Mouse (Mus musculus): ENCODE measurements around the gene Gdpd3. TPM values are rescaled to one million over a fixed set of nuclear protein-coding genes. Genes with fewer than 3 reads are reported as not detected.

The Gdpd3 gene
- total RNA-seq, 4 experiments from 2014 or later: 1.4 to 3.3 (median 2.3) TPM

DNA sequence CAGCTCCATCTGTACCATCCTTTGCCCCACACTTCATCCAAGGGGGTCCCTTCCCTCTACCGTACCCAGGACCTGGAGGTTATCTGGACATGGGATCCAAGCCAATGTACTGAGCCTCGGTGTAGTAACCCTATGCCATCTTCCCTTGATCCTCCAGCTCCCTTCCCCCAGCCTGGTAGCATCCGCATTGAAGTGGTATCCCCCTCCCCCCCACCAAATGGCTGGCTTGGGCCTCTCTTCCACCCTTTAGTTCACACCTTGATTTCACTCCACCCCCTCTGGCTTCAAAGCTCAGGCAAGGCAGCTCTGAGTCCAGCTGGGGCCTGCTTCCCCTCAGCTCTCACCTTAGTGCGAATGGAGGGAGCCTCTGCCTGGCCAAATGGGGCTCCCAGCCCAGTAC, 18.9 kb downstream of the Gdpd3 start:
- no peak for DNase-seq (ENCODE audit: low spot score in 2 of 2)

DNA sequence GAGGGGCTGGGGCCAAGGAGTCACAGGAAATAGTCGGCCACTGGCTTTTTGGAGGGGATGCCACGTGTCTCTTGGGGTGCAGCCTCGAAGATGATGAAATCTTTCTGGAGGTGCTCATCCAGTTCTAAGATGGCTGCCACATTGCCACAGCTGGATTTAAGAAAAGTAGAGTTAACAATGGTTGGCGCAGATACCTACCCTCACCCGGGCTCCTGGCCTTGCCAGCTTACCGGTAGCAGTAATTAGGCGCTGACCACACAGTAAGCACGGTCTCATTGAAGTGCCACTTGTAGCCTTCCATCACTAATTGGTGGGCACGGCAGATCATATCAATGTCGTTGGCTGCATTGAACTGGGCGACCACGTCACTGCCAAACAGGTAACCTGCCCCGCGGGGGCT, 20.0 kb downstream of the Gdpd3 start:
- no peak for DNase-seq (ENCODE audit: low spot score in 2 of 2)

DNA sequence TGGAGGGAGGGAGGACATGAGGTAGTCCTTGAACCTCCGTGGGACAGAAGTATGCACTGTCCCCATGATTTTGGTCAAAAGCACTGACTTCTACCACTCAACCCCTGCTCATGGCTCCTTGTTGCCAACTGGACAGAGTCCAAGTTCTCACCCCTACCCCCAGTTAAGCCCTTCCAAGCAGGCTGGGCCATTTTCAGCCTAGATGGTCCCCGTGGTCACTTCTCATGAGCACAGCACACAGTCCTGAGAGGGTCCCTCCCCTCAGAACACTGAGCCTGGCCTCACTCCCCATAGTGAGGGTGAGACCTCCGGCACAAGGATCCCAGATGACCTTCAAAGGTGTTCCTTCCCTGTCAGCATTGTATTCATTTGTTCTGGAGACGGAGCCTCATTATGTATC, 23.0 kb downstream of the Gdpd3 start:
- DNase-seq (ENCODE audit: low spot score in 2 of 2): no peak

DNA sequence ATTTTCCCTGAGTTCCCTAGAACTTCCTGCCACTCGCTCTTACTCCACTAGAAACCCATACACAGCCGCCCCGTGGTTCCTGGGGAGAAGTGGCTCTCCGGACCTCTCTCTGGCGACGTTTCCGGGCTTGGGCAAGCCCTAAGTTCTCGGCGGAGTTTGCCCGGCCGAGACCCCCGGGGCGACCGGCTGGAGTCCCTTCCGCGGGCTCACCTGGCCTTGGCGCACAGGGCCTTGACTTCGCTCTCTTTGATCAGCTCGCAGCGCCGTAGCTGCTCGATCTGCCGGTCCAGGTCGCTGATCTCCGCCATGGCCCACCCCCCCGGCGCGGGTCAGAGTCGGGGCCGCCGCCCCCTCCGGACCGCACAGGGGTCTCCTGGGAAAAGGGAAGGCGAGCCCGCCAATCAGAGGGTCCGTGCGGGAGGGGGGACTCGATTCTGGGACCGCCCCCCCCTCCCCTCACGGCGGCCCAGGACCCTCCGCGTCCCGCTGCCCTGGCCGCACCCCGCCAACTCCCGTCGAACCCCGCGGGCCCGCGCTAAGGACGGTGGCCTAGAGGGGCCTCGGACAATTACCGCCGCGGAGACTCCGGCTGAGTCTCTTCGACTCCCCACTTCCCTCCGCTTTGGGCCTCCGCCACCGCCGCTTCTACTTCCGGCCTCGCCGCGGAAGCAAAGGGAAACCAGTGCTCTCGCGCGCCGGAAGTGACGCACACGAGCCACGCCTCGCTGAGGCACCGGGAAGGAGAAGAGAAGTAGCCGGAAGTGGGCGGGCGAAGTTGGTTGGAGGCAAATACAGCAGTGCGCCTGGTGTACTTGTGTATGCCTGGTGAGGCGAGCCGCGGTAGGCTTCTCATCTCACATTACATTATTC, 26.0 kb downstream of the Gdpd3 start, which contains the start of gene Ppp4c:
TSS of gene Ppp4c (minus strand) at position 646 of the 870 bp plus-strand sequence.
- peak; percentile 87 to 95 for DNase-seq (ENCODE audit: low spot score in 2 of 2)

DNA sequence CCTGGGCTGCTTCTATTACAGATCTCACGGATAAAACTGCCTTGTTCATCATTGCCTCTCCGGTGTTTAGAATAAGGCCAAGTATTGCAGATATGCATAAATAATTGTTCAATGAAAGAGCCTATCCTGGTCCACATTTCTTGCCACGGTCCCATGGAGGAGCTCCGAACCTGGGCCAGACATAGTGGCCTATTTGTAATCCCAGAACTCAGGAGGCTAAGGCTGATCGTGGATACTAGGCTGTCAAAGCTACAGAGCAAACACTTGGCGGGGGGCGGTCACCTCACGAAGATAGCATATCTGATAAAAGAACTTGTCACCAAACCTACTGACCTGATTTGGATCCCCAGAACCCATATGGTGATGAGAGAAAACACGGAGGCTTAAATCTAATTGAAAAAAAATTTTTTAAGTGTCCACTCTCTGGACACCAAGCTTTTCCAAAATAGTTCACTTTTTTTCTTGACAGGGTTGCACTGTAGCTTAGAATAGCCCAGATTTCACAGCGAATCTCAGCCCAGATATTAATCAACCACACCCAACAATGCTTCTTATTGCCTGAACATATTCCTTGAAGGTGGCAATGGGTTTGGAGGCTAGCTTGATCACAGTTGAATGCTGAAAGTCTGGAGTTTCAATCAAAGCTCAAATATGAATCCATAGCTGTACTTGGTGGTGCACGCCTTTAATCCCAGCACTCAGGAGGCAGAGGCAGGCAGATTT, 26.7 kb downstream of the Gdpd3 start:
- DNase-seq (ENCODE audit: low spot score in 2 of 2): no peak

DNA sequence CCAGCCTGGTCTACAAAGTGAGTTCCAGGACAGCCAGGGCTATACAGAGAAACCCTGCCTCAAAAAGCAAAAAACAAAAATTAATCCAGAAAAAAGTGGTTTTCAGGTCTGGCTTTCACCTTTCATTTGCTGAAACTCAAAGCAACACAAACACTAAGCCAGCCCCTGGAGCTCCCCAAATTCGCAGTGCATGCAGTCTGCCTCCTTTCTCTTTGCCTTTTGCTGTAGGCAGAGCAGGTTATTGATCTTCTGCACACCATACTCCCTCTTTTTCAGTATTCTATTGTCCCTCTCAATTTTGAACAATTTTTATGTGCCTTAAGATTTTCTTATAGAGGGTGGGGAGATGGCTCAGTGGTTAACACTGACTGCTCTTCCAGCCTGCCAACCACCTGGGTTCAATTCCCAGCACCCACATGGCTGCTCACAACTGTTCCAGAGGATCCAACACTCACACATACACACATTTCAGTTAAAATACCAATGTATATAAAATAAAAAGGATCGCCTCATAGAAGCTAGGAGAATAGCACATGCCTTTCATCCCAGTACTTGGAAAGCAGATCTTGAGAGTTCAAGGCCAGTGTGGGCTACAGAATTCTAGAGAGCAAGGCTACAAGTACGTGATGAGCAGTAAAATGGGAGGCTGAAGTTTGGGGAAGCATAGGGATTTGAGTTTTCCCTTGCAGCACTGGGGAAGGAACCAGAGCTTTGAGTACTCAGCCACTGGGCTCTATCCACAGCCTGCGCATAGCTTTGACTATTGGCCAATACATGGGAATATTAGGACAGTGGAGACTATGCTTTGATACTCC, 27.5 kb downstream of the Gdpd3 start:
- DNase-seq (ENCODE audit: low spot score in 2 of 2): no peak

DNA sequence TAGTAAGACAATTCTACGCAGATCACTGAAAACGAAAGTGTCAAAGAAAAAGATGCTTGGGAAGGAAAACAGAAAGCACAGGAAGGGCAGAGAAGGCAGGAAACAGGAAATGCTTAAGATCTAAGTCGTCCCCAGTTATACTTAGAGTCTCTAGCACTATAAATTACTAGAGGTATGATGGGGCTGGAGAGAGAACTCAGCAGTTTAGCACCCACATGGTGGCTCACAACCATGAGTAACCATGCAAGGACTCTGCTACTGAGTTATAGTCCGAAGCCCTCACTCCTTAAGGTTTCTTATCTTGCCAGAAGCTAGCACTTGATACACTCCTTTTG, 28.1 kb downstream of the Gdpd3 start:
- DNase-seq (ENCODE audit: low spot score in 2 of 2): no peak

DNA sequence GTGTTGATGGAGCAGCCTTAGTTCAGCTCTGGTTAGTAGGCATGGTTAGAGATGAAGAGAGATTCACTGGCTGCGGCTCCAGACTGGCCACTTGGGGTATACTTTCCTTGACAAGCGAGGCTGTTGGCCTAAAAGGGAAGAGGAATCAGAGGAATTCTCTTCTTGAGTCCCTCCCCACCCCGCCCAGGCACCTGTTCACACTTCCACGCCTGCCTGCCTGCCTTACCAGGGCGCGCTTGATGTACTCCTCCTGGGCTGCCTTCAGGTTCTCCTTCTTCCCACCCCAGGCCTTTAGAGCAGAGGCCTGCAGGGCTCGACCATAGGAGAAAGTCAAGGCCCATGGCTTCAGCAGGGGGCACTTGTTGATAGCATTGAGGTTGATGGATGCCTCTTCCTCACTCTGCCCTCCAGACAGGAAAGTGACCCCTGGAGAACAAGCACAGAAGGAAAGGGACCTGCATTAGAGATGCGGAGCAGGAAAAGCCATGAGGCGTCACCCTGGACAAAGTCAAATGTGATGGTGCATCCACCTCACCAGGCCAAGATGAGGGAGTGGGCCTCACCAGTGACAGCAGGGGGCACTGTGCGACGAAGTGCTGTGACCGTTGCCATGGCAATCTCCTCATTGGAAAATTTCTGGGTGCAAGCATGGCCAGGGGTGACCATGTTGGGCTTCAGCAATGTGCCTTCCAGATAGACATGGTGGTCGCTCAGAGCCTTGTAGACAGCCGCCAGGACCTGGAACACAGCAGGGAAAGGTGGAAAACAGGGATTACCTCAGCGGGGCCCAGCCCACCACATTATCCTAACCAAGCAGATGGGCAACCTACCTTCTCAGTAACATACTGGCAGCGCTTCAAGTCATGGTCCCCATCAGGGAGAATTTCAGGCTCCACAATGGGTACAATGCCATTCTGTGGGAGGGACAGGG, 29.5 kb downstream of the Gdpd3 start:
- no peak for DNase-seq (ENCODE audit: low spot score in 2 of 2)

DNA sequence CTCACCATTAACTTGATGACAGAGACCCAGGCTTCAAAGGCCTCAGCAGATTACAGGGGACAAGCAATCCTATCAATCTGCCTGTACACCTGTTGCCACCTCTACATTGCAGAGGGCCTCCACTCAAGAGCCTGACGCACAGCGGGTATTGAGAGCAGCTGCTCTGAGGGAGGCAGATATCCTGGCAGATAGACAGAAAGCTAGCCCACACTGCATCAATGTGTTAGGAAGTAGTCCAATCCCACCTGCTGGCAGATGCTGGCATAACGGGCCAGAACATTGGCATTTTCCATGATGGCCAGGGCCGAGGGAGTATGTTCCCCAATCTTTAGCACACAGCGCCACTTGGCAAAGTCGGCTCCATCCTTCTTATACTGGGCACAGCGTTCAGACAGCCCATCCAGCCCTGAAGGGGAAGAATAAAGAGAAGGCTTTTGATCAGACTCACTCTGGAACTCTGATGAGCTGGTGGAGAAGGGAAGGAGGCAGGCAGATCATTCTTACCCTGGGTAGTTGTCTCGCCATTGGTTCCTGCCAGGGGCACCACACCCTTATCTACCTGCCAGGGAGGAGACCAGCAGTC, 30.3 kb downstream of the Gdpd3 start:
- DNase-seq (ENCODE audit: low spot score in 2 of 2): no peak

DNA sequence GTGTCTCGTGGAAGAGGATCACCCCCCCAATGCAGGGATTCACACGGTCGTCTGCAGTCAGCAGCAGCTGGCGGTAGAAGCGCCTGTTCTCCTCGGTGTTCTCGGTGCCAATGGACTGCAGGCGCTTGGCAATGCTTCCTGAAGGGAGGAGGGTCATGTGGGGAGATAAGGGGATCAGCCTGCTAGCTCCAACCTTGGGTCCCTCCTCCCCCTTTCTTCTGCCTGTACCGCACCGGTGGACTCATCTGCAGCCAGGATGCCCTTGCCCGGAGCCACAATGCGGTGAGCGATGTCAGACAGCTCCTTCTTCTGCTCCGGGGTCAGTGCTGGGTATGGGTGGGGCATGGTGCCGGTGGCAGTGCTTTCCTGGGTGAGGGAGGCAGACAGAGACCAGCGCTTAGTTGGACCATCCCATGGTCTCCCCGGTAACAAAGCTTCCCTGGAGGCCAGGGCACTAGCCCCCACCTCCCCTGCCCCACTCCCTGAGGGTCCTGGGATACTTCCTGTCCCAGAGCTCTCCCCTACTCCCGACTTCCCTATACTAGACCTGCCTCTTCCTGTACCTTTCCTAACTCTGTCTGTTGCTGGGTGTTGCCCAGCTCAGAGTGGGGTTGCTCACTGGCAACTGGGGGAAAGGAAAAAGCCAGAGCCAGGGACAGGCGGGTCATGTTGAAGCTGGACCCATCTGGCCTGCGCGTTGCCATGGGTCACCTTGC, 31.4 kb downstream of the Gdpd3 start, which contains the start of gene Fam57b:
TSS of gene Fam57b (plus strand) at position 258 of the 716 bp plus-strand sequence.
- no peak for DNase-seq (ENCODE audit: low spot score in 2 of 2)

DNA sequence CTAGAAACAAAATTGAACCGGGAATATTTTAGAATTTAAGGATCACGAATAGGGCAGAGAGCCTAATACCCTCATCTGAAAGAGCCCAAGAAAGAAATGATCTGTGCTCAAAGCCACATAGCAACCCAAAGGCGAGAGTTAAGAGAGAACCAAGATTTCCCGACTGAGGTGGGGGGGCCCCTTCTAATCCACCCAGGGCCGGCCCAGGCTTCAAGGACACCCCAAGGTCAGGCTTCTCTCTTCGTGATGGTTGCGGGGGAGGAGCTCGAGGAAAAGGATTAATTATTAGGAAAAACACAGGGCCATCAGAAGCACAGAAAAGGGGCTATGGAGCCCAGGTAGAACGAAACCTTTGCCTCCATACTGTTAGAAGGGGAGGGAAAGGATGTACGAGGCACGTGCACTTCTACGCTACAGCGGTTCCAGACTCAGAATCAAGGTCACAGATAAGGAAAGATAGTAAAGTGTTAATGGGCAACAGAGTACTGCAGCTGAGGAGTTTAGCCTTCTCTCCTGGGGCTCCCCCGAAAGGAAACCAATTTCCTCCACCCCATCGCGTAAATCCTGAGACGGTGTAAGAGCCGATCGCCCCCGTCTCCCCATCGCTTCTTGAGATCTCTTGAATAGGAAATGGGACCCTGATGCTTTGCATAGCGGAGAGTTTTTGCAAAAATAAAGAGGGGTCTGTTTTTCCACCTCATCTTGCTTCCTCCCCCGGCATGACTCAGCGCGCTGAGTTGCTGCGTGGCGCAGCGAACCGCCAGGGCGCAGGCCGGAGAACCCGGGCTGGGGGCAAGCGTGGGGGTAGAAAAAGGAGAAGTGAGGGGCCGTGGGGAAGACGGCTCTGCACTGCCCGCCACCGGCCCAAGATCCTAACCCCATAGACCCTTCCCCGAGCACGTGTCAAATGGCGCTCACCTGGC, 32.3 kb downstream of the Gdpd3 start:
- no peak for DNase-seq (ENCODE audit: low spot score in 2 of 2)

DNA sequence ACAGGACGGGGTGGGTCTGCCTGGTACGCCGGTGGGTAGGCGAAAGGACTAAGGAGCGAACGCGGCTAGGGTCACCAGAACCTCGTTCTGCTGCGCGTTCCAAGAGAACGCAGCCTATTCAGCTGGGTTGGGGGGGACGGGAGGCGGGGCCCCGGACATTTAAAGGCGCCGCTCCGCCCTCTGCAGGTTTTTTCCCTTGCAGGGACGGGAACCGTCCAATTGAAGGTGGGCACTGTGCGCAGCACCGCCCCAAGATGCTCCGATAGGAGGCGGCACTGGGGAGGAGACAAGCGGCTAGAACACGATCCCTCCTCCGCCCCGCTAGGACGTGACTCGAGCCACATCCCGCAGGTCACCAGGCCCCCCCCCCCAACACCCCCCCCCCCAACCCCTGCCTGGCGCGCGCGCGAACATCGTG, 32.9 kb downstream of the Gdpd3 start:
- DNase-seq (ENCODE audit: low spot score in 2 of 2): peak; percentile 92 to 98

DNA sequence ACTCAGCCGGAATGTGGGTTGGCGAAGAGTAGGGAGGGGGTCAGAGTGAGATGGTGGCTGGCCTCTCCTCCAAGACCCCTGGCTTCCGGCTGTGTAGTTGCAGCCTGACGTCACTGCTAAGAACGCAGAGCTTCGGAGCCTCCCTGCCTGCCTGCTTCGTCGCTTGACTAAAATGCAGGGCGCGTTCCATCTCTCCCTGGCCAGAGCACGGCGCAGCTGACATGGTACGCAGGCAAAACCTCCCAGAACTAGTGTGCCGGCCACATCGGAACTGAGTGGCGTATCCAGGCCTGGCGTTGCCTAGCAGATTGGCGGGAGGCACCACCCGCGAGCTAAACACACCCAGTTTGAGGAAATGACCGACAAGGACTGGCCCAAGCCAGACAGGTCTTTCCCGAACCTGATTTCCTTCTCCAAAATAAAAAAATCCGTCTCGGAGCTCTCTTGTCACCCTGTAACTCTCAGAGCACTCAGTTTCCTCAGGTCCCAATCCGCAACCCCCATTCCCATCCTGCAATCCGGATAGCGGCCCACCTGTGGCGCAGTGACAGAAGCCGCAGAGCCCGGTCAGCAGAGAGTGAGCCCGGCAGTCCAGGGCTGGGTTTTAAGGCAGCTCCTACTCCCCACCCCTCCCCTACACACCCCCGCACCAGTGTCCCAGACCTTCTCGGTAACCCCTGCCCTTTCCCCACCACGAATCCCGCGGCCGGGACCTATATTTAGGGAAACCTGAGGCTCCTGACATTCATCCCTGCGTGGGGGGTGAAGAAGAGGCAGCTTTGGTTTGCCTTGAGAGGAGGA, 33.5 kb downstream of the Gdpd3 start:
- peak in 1 of 2 experiments; percentile 67 for DNase-seq (ENCODE audit: low spot score in 2 of 2)

DNA sequence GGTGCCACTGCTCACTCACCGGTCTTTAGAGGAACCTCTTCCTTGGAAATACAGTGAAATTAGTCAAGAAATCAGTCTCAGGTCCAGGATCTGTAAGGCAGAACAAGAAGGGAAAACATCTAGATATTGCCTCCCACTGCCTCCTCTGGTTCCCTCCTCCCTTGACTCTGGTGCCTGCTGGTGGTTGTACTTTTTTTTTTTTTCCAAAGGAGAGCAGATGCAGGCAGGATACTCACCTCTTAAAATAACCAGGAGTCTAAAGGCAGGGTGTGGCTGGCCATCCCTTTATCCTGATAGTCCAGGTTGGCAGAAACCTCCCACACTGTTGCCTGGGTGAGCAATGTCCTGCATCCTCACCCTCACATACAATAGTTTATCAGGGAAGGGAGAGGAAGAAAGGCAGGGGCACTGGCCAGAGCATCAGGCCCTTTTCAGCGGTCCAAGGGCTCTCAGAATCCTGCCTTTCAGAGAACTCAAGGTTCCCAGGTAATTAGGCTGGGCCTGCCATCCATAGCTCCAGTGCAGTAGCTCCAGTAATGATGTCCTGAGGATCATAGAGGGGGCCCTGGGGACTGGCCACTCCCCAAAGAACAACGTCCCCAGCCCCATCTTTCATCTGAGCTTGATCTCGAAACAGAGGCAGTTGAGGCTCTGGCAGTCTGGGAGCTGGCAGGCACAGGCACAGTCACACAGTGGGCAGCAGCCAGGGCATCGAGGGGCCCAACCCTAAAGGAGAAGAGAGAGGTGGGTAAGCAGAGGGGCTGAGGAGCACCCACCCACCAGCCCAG, 34.3 kb downstream of the Gdpd3 start:
- no peak for DNase-seq (ENCODE audit: low spot score in 2 of 2)

DNA sequence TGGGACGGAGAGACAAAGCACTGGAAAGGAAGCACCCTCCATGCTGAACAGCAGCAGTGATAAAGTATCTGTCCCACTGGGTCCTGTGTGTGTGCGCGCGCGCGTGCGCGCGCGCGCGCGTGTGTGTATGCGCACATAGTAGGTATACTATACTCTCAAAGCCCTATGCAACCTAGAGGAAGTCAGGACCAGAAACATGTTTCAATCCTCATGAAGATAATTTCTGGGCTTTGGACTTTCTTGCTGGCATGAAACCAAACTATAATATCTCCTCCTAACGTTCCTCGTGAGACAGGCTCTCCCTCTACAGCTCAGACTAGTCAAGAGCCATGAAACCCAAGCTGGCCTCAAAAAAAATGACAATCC, 34.9 kb downstream of the Gdpd3 start:
- DNase-seq (ENCODE audit: low spot score in 2 of 2): no peak

DNA sequence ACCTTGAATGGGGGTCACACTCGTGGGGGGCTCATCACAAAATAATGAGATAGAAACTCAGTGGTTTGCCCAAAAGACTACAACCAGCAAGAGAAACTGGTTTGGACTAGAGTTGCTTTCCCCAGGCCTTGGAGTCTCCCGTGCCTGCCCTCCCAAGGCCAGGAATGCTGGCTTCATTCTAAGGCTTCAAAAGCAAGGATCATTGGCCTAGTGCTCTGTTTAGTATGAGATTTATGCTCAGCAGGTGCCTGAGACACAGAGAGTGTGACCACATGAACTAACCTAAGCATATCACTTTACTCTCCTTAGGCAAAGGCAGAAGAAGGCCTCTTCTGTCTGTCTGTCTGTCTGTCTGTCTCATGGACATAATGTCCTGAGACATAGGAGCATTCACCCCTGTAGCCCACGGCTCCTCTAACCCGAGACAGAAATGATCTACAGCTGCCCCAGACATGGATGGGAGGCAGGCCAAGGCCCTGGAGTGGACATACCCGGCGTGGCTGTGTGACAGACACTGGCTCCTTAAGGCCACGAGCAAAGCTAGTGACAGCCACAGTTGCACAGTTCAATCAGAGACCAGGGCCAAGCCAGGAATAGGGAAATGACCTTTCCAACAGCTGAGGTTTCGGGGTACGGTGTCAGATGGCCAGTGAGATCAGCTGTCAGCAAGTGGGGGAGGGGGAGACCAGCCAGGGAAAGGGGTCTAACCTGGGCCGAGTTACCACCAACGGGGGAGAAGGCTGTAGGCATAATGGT, 36.2 kb downstream of the Gdpd3 start:
- no peak for DNase-seq (ENCODE audit: low spot score in 2 of 2)
